ENCODE assay signal across 10 mouse cellular contexts in the genomic region with DNA sequence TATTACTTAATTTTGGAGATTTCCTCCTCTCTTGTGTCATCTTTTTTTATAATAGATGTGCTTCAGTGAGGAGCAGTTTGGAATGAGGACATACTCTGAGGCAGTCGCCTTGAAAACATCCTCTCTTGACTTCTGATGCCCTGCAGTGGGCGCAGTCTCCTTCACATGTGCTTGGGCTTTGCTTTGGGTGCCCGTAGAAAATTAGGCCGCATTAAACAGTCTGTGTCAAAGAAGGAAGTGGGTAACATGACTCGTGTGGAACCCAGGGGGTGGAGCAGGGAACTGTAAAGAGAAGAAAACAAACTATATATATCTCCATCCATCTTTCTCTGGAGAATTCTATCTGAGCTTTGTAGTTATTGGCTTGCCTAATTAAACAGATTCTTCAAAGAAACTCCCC.
DNase-seq lines count a peak whose midpoint lies in the region; ATAC-seq and TF ChIP-seq lines count a peak whose summit lies in the region.
"Had no signal": no experiment of that assay in that cellular context is flagged by ENCODE, and none has a peak within 500 bp of the region (broad histone marks: within the 10 kb centered on the region; RNA-seq: fewer than 3 reads in every experiment).

No protein-coding gene starts in this region.

- no peak for TF ChIP-seq EP300 in liver, embryonic 14.5 days (IDR thresholded peaks at IDR 0.05; ENCODE audit: low read depth)

- no peaks in the 10 kb centered on the region for H3K9me3 ChIP-seq in liver, embryonic 14.5 days (ENCODE audit: control insufficient read depth, low read length)
- no peaks in the 10 kb centered on the region for H3K9me3 ChIP-seq in liver, embryonic 11.5 days (ENCODE audit: control insufficient read depth, low read length)
- H3K9me3 ChIP-seq in neural tube, embryonic 15.5 days (replicated peaks): no peaks in the 10 kb centered on the region
- no peaks in the 10 kb centered on the region for H3K9me3 ChIP-seq in forebrain, embryonic 15.5 days

- H3K4me2 ChIP-seq in liver, embryonic 14.5 days (ENCODE audit: low read depth): no peak overlapping the region
- H3K4me2 ChIP-seq in liver, embryonic 11.5 days: no peak overlapping the region
- H3K4me2 ChIP-seq in neural tube, embryonic 15.5 days: no peak overlapping the region
- no peak overlapping the region for H3K4me2 ChIP-seq in forebrain, embryonic 15.5 days (replicated peaks)
- H3K4me2 ChIP-seq: hindbrain, embryonic 14.5 days had no signal

- ATAC-seq in liver, embryonic 14.5 days (ENCODE audit: insufficient read depth): no peak
- no peak for ATAC-seq in liver, embryonic 11.5 days (replicated peaks; ENCODE audit: low FRiP score)
- ATAC-seq in neural tube, embryonic 15.5 days (ENCODE audit: low FRiP score): no peak
- ATAC-seq in forebrain, embryonic 15.5 days (replicated peaks): no peak
- ATAC-seq: Patski had no signal

- H3K79me2 ChIP-seq in macrophage (ENCODE audit: inconsistent target): peaks cover 90% of the 10 kb centered on the region

- H3K9ac ChIP-seq in liver, embryonic 14.5 days (replicated peaks): no peak overlapping the region
- H3K9ac ChIP-seq in liver, embryonic 11.5 days (ENCODE audit: low read depth, low read length): no peak overlapping the region
- H3K9ac ChIP-seq in neural tube, embryonic 15.5 days (replicated peaks): no peak overlapping the region
- no peak overlapping the region for H3K9ac ChIP-seq in forebrain, embryonic 15.5 days (replicated peaks)
- H3K9ac ChIP-seq: hindbrain, embryonic 14.5 days had no signal

- H3K4me1 ChIP-seq in liver, embryonic 14.5 days (replicated peaks; ENCODE audit: control insufficient read depth in 2 of 2, insufficient read depth in 2 of 2, low read length in 1 of 2): peaks cover 23 to 25% of the 10 kb centered on the region in 2 experiments
- peaks cover 23% of the 10 kb centered on the region for H3K4me1 ChIP-seq in liver, embryonic 11.5 days (replicated peaks; ENCODE audit: control insufficient read depth, insufficient read depth, low read length)
- H3K4me1 ChIP-seq in neural tube, embryonic 15.5 days: peaks cover 40% of the 10 kb centered on the region
- peaks cover 23% of the 10 kb centered on the region for H3K4me1 ChIP-seq in forebrain, embryonic 15.5 days

- DNase-seq in liver, embryonic 14.5 days (ENCODE audit: low read depth in 3 of 3, low spot score in 3 of 3): no peak
- no peak for DNase-seq in liver, embryonic 11.5 days (ENCODE audit: low spot score)
- DNase-seq in NIH3T3 (ENCODE audit: low read depth): peak; percentile 61
- peak; percentile 23 to 25 for DNase-seq in thymus, postnatal 10 days (ENCODE audit: low spot score in 2 of 2)
- no peak for DNase-seq in testis, postnatal 14 days (ENCODE audit: low spot score)

- H3K27ac ChIP-seq in liver, embryonic 14.5 days: no peak overlapping the region
- no peak overlapping the region for H3K27ac ChIP-seq in liver, embryonic 11.5 days (ENCODE audit: low read depth, low read length)
- H3K27ac ChIP-seq in macrophage: peak overlapping the region; percentile 84
- H3K27ac ChIP-seq in neural tube, embryonic 15.5 days (replicated peaks): no peak overlapping the region
- no peak overlapping the region for H3K27ac ChIP-seq in forebrain, embryonic 15.5 days (replicated peaks)
- H3K27ac ChIP-seq: hindbrain, embryonic 14.5 days had no signal

- TF ChIP-seq CTCF in liver, embryonic 14.5 days (IDR thresholded peaks at IDR 0.05; ENCODE audit: low read depth): 0 out of 2 replicates have a peak, but pooled peaks have one; percentile 12

- no peak overlapping the region for H3K4me3 ChIP-seq in liver, embryonic 14.5 days (ENCODE audit: insufficient read depth in 1 of 2, low read depth in 2 of 2, low read length in 2 of 2)
- no peak overlapping the region for H3K4me3 ChIP-seq in liver, embryonic 11.5 days (ENCODE audit: low read depth, low read length)
- H3K4me3 ChIP-seq in macrophage (ENCODE audit: inconsistent target): peak overlapping the region; percentile 48
- no peak overlapping the region for H3K4me3 ChIP-seq in neural tube, embryonic 15.5 days (replicated peaks)
- no peak overlapping the region for H3K4me3 ChIP-seq in forebrain, embryonic 15.5 days

- no peaks in the 10 kb centered on the region for H3K36me3 ChIP-seq in liver, embryonic 14.5 days (replicated peaks; ENCODE audit: control insufficient read depth, insufficient read depth, low read depth)
- no peaks in the 10 kb centered on the region for H3K36me3 ChIP-seq in liver, embryonic 11.5 days (ENCODE audit: control insufficient read depth, insufficient read depth, low read length)
- no peaks in the 10 kb centered on the region for H3K36me3 ChIP-seq in macrophage (ENCODE audit: inconsistent target)
- no peaks in the 10 kb centered on the region for H3K36me3 ChIP-seq in neural tube, embryonic 15.5 days
- no peaks in the 10 kb centered on the region for H3K36me3 ChIP-seq in forebrain, embryonic 15.5 days

- WGBS in liver, embryonic 14.5 days (ENCODE audit: insufficient replicate concordance): 35% methylated on average over 5 of the region's 5 CpGs
- 64% methylated on average over 5 of the region's 5 CpGs for WGBS in liver, embryonic 11.5 days
- WGBS in macrophage (ENCODE audit: missing documents): 3% methylated on average over 5 of the region's 5 CpGs
- 55% methylated on average over 5 of the region's 5 CpGs for WGBS in neural tube, embryonic 15.5 days
- WGBS in forebrain, embryonic 15.5 days: 68% methylated on average over 5 of the region's 5 CpGs

- no peaks in the 10 kb centered on the region for H3K27me3 ChIP-seq in liver, embryonic 14.5 days (ENCODE audit: control insufficient read depth, insufficient read depth, low read length)
- H3K27me3 ChIP-seq in liver, embryonic 11.5 days (replicated peaks; ENCODE audit: control insufficient read depth, insufficient read depth, low read length): no peaks in the 10 kb centered on the region
- no peaks in the 10 kb centered on the region for H3K27me3 ChIP-seq in neural tube, embryonic 15.5 days (replicated peaks)
- no peaks in the 10 kb centered on the region for H3K27me3 ChIP-seq in forebrain, embryonic 15.5 days
- H3K27me3 ChIP-seq: Patski had no signal

Comparison
In these comparisons a context has a peak if more than half of its experiments do, and no peak if none do; other contexts are left out.
1. DNase-seq: peak in NIH3T3 (single experiment) and thymus, postnatal 10 days (2 of 2); none in liver, embryonic 14.5 days (0 of 3), liver, embryonic 11.5 days (single experiment) and testis, postnatal 14 days (single experiment).